8 mouse cellular contexts compared by ENCODE assay signal in genomic region chr8:64618618-64619017, GRCm38 (mm10).
DNase-seq lines count a peak whose midpoint lies in the region; TF ChIP-seq lines count a peak whose summit lies in the region.

No protein-coding gene starts in this region.

- no peaks in the 10 kb centered on the region for H3K27me3 ChIP-seq in small intestine, adult 2 months (ENCODE audit: control insufficient read depth, insufficient read depth, low read length)

- no peak for TF ChIP-seq POLR2A in small intestine, adult 2 months (IDR thresholded peaks at IDR 0.05; ENCODE audit: low read depth, low read length)

- no peak overlapping the region for H3K4me3 ChIP-seq in small intestine, adult 2 months (ENCODE audit: low read depth, low read length)

- WGBS in small intestine, adult 2 months, result 55% methylated on average over 11 of the region's 11 CpGs

- peaks cover 2% of the 10 kb centered on the region; the same call in 1 of the 2 replicates for H3K4me1 ChIP-seq in small intestine, adult 2 months (ENCODE audit: control insufficient read depth, insufficient read depth, insufficient read length, low read length)

- peak; percentile 37 to 65 for DNase-seq in layer of hippocampus, adult 18-20 months (ENCODE audit: low spot score in 2 of 2)
- no peak for DNase-seq in layer of hippocampus, adult 11-12 months (ENCODE audit: low spot score)
- peak; percentile 31 for DNase-seq in Muller cell, postnatal 12 days (ENCODE audit: inconsistent ontology term)
- peak; percentile 68 for DNase-seq in cerebellum, adult 9-10 months
- DNase-seq in gastrocnemius, postnatal 10 days, result peak; percentile 40
- DNase-seq in kidney, postnatal 14 days, result peak; percentile 57
- peak; percentile 62 for DNase-seq in mesoderm, embryonic 11.5 days (ENCODE audit: low read depth, low spot score)

- no peaks in the 10 kb centered on the region for H3K36me3 ChIP-seq in small intestine, adult 2 months (ENCODE audit: control insufficient read depth, insufficient read depth, low read length)

- TF ChIP-seq CTCF in small intestine, adult 2 months (IDR thresholded peaks at IDR 0.05; ENCODE audit: extremely low read depth, insufficient read length, insufficient replicate concordance, low read depth, low read length), result peak; percentile 77; the same call in 1 of the 2 replicates

- H3K27ac ChIP-seq in small intestine, adult 2 months (ENCODE audit: insufficient read depth, low read depth, low read length), result no peak overlapping the region
